Mouse (Mus musculus): ENCODE data around the gene Pi4kb. TPM values are rescaled to one million over a fixed set of nuclear protein-coding genes. Genes with fewer than 3 reads are reported as not detected.
A peak's percentile ranks its signal among the peaks of the same experiment; 100 is the strongest.

Pi4kb gene
- polyA plus RNA-seq, 1 experiment from 2014 or later = 28.2 TPM

DNA sequence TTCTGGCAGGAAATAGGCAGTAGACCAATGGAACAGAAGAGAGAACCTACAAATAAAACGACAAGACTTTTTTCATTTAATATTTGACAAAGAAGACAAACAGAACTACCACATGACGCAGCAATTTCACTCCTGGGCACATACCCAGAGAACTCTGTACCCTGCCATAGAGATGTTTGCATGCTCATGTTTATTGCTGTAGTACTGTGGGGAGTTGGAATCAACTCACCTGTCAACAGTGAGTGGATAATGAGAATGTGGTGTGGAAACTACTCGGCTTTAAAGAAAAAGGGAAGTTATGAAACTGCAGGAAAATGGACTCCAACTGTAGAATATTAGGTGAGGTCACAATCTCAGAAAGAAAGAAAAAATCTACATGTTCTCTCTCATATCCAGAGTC lies 24.9 kb upstream of the Pi4kb start:
- Histone ChIP-seq H3K9ac (ENCODE audit: low read depth, low read length) (no peak overlapping the region), H3K36me3 (ENCODE audit: control insufficient read depth, insufficient read depth, low read length) (no peaks in the 10 kb centered on the region), H3K27ac (replicated peaks; ENCODE audit: low read depth, low read length) (no peak overlapping the region), H3K9me3 (ENCODE audit: control insufficient read depth, low read length) (no peaks in the 10 kb centered on the region), H3K4me3 (ENCODE audit: low read depth, low read length) (no peak overlapping the region), H3K27me3 (replicated peaks; ENCODE audit: control insufficient read depth, insufficient read depth, low read length) (no peaks in the 10 kb centered on the region), H3K4me2 (ENCODE audit: low read depth, low read length) (no peak overlapping the region), H3K4me1 (ENCODE audit: control insufficient read depth, insufficient read depth, low read length) (peaks cover 7% of the 10 kb centered on the region; the same call in 1 of the 2 replicates)
- DNase-seq (ENCODE audit: low spot score) (no peak), ATAC-seq (ENCODE audit: low read depth) (no peak)
- 81% methylated on average over 3 of the region's 3 CpGs for WGBS

DNA sequence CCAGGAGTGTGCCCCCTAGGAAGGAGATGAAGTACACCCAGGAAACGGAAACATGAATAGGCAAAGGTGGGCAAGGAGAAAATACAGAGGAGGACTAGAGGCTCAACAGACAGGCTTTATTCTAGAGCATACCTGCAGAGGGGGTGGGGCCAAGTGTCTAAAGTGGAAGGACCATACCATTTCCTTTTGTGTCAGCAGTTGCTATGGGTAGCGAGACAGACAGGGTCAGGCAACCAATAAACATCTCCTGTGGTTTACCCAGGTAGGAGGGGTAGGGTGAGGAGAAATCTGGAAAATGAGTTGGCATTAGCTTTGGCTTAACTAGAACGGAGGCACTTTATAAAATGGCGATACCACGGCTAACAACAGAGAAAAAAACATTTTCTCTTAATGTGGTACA lies 21.7 kb upstream of the Pi4kb start:
- Histone ChIP-seq H3K9ac (ENCODE audit: low read depth, low read length) (no peak overlapping the region; the same call in 1 of the 2 replicates), H3K4me1 (ENCODE audit: control insufficient read depth, insufficient read depth, low read length) (peaks cover 12% of the 10 kb centered on the region), H3K27me3 (replicated peaks; ENCODE audit: control insufficient read depth, insufficient read depth, low read length) (no peaks in the 10 kb centered on the region), H3K27ac (replicated peaks; ENCODE audit: low read depth, low read length) (peak overlapping the region; percentile 95), H3K4me3 (ENCODE audit: low read depth, low read length) (peak overlapping the region; percentile 54), H3K4me2 (ENCODE audit: low read depth, low read length) (peak overlapping the region; percentile 63), H3K36me3 (ENCODE audit: control insufficient read depth, insufficient read depth, low read length) (peaks cover 24% of the 10 kb centered on the region), H3K9me3 (ENCODE audit: control insufficient read depth, low read length) (no peaks in the 10 kb centered on the region)
- DNase-seq (ENCODE audit: low spot score) (peak; percentile 68), ATAC-seq (ENCODE audit: low read depth) (peak; percentile 20; the same call in 1 of the 2 replicates)
- 37% methylated on average over 5 of the region's 5 CpGs for WGBS

DNA sequence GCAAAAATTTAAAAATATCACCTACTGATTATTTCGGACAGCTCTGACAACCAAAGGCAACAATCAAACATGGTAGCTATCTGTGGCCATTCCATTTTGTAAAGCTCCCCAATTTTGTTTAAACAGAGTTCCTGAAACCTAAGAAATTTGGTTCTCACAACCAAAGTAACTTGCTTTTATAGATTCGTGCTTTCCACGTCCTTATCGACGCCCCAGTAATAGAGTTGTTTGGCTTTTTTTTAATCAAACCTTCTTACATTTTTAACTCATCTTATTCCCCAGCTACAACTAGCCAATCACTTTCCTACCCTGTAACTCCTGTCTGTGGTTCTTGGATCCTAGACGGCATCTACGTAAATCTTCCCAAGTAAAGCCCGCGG lies 21.2 kb upstream of the Pi4kb start:
- Histone ChIP-seq H3K27me3 (replicated peaks; ENCODE audit: control insufficient read depth, insufficient read depth, low read length) (no peaks in the 10 kb centered on the region), H3K9ac (ENCODE audit: low read depth, low read length) (peak overlapping the region; percentile 87), H3K9me3 (ENCODE audit: control insufficient read depth, low read length) (no peaks in the 10 kb centered on the region), H3K4me1 (ENCODE audit: control insufficient read depth, insufficient read depth, low read length) (peaks cover 12% of the 10 kb centered on the region), H3K4me3 (ENCODE audit: low read depth, low read length) (peak overlapping the region; percentile 54), H3K27ac (replicated peaks; ENCODE audit: low read depth, low read length) (peak overlapping the region; percentile 95), H3K36me3 (ENCODE audit: control insufficient read depth, insufficient read depth, low read length) (peaks cover 29% of the 10 kb centered on the region), H3K4me2 (ENCODE audit: low read depth, low read length) (peak overlapping the region; percentile 63)
- ATAC-seq (ENCODE audit: low read depth) (peak; percentile 19; the same call in 1 of the 2 replicates), DNase-seq (ENCODE audit: low spot score) (no peak)
- whole genome bisulfite sequencing = 10% methylated on average over 9 of the region's 9 CpGs

DNA sequence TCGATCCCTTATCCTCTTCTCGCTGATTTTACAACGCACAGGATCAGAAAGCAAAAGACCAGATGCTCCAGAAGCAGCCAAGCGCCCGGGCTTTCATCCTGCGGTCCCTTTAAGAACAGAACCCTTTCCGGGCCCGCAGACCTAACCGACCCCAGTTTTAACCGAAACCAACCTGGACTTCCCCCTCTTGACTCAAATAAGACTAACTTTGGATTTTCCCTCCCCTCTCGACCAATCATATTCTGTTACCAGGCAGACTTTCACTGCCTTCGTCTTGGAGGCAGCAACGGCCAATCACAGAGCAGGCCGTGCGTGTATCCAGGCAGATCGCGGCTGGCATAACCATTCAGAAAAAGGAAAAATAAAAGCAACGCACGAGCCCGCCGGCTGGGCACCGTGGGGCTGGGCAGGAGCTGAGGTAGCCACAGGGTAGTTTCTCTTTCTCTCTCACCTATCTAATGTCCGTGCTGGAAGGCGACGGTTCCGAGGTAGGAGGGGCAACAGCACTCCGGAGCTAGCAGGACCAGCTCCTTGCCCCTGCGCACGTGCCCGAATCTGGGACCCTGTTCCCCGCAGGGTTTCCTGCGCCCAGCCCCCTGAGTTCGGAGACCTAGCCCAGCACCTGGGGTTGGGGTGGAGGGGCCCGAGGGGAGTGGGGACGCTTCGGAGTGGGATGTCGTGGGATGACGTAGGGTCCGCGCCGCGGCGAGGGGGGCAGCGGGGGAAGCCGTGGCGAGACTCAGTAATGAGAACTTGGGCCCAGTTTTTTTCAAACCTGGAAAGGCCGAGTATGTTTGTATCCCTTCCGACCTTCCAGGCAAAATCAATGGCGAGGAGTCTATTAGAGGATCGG lies 20.5 kb upstream of the Pi4kb start, which contains the start of gene Rfx5:
Gene Rfx5, plus strand, starts transcription at position 312 of the 853 bp plus-strand sequence.
- H3K9me3 ChIP-seq (ENCODE audit: control insufficient read depth, low read length) = no peaks in the 10 kb centered on the region
- H3K4me3 ChIP-seq (ENCODE audit: low read depth, low read length) = peak within 1 kb of the TSS; percentile 54
- under 1% methylated on average over 43 of the region's 50 CpGs for WGBS
- peak within 1 kb of the TSS; percentile 63 for H3K4me2 ChIP-seq (ENCODE audit: low read depth, low read length)
- no peaks in the 10 kb centered on the region for H3K27me3 ChIP-seq (replicated peaks; ENCODE audit: control insufficient read depth, insufficient read depth, low read length)
- H3K4me1 ChIP-seq (ENCODE audit: control insufficient read depth, insufficient read depth, low read length) = peaks cover 12% of the 10 kb centered on the region
- DNase-seq (ENCODE audit: low spot score) = peak; percentile 99
- ATAC-seq (ENCODE audit: low read depth) = peak; percentile 98
- peak within 1 kb of the TSS; percentile 87 for H3K9ac ChIP-seq (ENCODE audit: low read depth, low read length)
- H3K27ac ChIP-seq (replicated peaks; ENCODE audit: low read depth, low read length) = peak within 1 kb of the TSS; percentile 95
- H3K36me3 ChIP-seq (ENCODE audit: control insufficient read depth, insufficient read depth, low read length) = peaks cover 36% of the 10 kb centered on the region

DNA sequence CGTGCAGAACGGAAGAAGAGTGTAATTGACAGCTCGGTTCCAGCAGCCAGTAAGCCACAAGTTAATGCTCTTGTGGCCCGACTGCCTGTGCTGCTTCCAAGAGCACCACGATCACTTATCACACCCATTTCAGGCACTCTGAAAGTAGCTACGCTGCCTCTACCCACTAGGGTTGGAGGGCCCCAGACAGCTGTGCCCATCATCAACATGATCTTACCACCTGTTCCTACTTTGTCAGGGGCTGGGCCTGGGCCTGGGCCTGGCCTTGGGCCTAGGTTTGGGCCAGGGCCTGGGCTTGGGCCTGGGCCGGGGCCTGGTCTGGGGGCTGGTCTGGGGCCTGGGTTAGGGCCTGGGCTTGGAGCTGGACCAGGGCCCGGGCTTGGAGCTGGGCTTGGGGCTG lies 16.2 kb upstream of the Pi4kb start:
- 88% methylated on average over 8 of the region's 8 CpGs for WGBS
- Histone ChIP-seq H3K27ac (replicated peaks; ENCODE audit: low read depth, low read length) (no peak overlapping the region), H3K9ac (ENCODE audit: low read depth, low read length) (no peak overlapping the region), H3K4me2 (ENCODE audit: low read depth, low read length) (no peak overlapping the region), H3K4me1 (ENCODE audit: control insufficient read depth, insufficient read depth, low read length) (peaks cover 6% of the 10 kb centered on the region), H3K4me3 (ENCODE audit: low read depth, low read length) (no peak overlapping the region), H3K9me3 (ENCODE audit: control insufficient read depth, low read length) (no peaks in the 10 kb centered on the region), H3K27me3 (replicated peaks; ENCODE audit: control insufficient read depth, insufficient read depth, low read length) (no peaks in the 10 kb centered on the region), H3K36me3 (ENCODE audit: control insufficient read depth, insufficient read depth, low read length) (peaks cover 38% of the 10 kb centered on the region)
- ATAC-seq (ENCODE audit: low read depth) (no peak), DNase-seq (ENCODE audit: low spot score) (peak; percentile 32)

DNA sequence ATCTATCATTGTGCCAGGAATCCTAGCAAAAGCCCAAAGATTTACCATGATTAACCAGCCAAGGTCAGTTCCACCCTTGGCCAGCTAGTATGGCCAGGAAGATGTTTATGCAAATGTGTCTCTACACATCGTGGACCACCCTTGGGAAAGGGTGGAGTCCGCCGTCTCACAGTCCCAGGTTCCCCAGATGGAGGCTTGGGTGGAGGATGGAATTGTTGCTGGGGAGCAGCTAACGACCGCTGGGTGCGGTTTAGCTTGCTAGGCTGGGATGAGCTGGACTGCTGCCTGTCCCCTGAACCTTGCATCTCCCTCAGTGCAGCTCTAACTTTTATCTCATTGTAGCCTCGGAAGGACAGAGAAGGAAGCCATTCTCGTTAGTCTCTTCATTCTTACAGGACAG lies 14.7 kb upstream of the Pi4kb start:
- WGBS = 56% methylated on average over 8 of the region's 8 CpGs
- Histone ChIP-seq H3K4me1 (ENCODE audit: control insufficient read depth, insufficient read depth, low read length) (peaks cover 4% of the 10 kb centered on the region), H3K27ac (replicated peaks; ENCODE audit: low read depth, low read length) (no peak overlapping the region), H3K36me3 (ENCODE audit: control insufficient read depth, insufficient read depth, low read length) (peaks cover 38% of the 10 kb centered on the region), H3K27me3 (replicated peaks; ENCODE audit: control insufficient read depth, insufficient read depth, low read length) (no peaks in the 10 kb centered on the region), H3K9ac (ENCODE audit: low read depth, low read length) (no peak overlapping the region; the same call in 1 of the 2 replicates), H3K9me3 (ENCODE audit: control insufficient read depth, low read length) (no peaks in the 10 kb centered on the region), H3K4me2 (ENCODE audit: low read depth, low read length) (no peak overlapping the region), H3K4me3 (ENCODE audit: low read depth, low read length) (no peak overlapping the region)
- DNase-seq (ENCODE audit: low spot score) (no peak), ATAC-seq (ENCODE audit: low read depth) (no peak)

DNA sequence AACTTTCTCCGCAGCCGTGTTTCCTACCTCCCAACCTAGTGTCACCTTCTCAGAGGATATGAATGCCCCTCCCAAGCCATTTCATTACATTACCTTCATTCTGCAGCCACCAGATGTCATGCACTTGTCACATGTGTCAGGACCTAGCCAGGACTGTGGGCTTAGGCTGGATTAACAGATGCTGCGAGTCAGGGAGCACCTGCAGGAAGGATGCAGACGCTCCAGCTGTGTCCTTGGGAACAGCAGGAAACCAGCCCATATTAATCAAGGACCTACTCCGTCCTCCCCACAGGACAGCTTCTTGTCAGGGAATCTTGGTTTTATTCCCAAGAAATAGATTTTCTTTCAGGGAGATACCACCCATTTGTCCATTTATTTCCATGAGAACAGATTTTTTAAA lies 14.2 kb upstream of the Pi4kb start:
- Histone ChIP-seq H3K4me1 (ENCODE audit: control insufficient read depth, insufficient read depth, low read length) (no peaks in the 10 kb centered on the region), H3K9me3 (ENCODE audit: control insufficient read depth, low read length) (no peaks in the 10 kb centered on the region), H3K4me3 (ENCODE audit: low read depth, low read length) (no peak overlapping the region), H3K27ac (replicated peaks; ENCODE audit: low read depth, low read length) (no peak overlapping the region), H3K27me3 (replicated peaks; ENCODE audit: control insufficient read depth, insufficient read depth, low read length) (no peaks in the 10 kb centered on the region), H3K4me2 (ENCODE audit: low read depth, low read length) (no peak overlapping the region), H3K9ac (ENCODE audit: low read depth, low read length) (no peak overlapping the region; the same call in 1 of the 2 replicates), H3K36me3 (ENCODE audit: control insufficient read depth, insufficient read depth, low read length) (peaks cover 38% of the 10 kb centered on the region)
- 44% methylated on average over 5 of the region's 5 CpGs for WGBS
- DNase-seq (ENCODE audit: low spot score) (no peak), ATAC-seq (ENCODE audit: low read depth) (no peak)

DNA sequence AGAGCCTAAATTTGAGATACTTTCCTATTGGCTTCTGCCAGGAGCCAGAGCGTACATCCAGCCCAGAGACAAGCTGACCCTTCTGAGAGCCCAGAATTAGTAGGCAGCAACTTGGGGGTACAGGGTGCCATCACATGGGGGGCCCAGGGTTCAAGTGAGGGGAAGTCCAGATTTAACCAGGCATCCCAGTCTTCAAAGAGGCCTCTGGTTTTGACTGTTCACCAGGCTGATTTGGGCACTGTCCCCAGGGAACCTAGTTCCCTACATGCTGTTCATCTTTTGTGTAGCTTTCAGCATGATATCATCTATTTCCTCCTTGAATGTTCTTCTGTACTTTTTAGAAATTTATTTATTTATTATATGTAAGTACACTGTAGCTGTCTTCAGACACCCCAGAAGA lies 9.5 kb upstream of the Pi4kb start:
- no peak for ATAC-seq (ENCODE audit: low read depth)
- no peaks in the 10 kb centered on the region for H3K27me3 ChIP-seq (replicated peaks; ENCODE audit: control insufficient read depth, insufficient read depth, low read length)

DNA sequence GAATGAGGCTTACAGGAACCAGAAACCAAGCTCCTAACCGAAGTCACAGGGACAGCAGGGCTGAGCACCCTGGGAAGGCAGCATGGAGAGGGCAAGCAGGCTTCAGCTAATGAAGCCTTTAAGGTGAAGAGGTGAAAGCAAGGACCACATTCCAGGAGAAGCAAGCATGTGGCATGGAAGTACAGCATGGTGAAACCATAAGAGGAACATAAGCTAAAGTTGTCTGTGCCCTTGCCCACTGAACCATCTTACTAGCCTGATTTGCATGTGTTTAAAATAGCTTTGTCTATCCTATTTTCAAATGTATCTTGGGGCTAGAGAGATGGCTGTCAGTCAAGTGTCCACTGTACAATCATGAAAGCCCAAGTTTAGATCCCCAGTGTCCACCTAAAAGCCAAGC lies 8.7 kb upstream of the Pi4kb start:
- Histone ChIP-seq H3K9me3 (ENCODE audit: control insufficient read depth, low read length) (no peaks in the 10 kb centered on the region), H3K27me3 (replicated peaks; ENCODE audit: control insufficient read depth, insufficient read depth, low read length) (no peaks in the 10 kb centered on the region), H3K27ac (replicated peaks; ENCODE audit: low read depth, low read length) (no peak overlapping the region), H3K4me1 (ENCODE audit: control insufficient read depth, insufficient read depth, low read length) (no peaks in the 10 kb centered on the region), H3K4me2 (ENCODE audit: low read depth, low read length) (no peak overlapping the region), H3K9ac (ENCODE audit: low read depth, low read length) (no peak overlapping the region), H3K36me3 (ENCODE audit: control insufficient read depth, insufficient read depth, low read length) (no peaks in the 10 kb centered on the region), H3K4me3 (ENCODE audit: low read depth, low read length) (no peak overlapping the region)
- ATAC-seq (ENCODE audit: low read depth) = no peak
- no peak for DNase-seq (ENCODE audit: low spot score)
- 81% methylated on average over 1 of the region's 1 CpGs for WGBS

More for the DNA sequence above, 9.5 kb upstream of the Pi4kb start:
- no peak overlapping the region for H3K4me3 ChIP-seq (ENCODE audit: low read depth, low read length)
- H3K4me2 ChIP-seq (ENCODE audit: low read depth, low read length) = no peak overlapping the region
- H3K9me3 ChIP-seq (ENCODE audit: control insufficient read depth, low read length) = no peaks in the 10 kb centered on the region
- no peak overlapping the region for H3K9ac ChIP-seq (ENCODE audit: low read depth, low read length)
- 90% methylated on average over 1 of the region's 1 CpGs for whole genome bisulfite sequencing
- no peaks in the 10 kb centered on the region for H3K36me3 ChIP-seq (ENCODE audit: control insufficient read depth, insufficient read depth, low read length)
- DNase-seq (ENCODE audit: low spot score) = no peak
- H3K4me1 ChIP-seq (ENCODE audit: control insufficient read depth, insufficient read depth, low read length) = no peaks in the 10 kb centered on the region
- H3K27ac ChIP-seq (replicated peaks; ENCODE audit: low read depth, low read length) = no peak overlapping the region

Data from embryonic facial prominence, embryonic 14.5 days (tissue).